Mouse (Mus musculus): Measurements from ENCODE around the gene Uggt2. TPM values are rescaled to one million over a fixed set of nuclear protein-coding genes. Genes with fewer than 3 reads are reported as not detected.
A peak's percentile ranks its signal among the peaks of the same experiment; 100 is the strongest.

Gene Uggt2
- polyA plus RNA-seq, 1 experiment: 1.6 TPM

DNA sequence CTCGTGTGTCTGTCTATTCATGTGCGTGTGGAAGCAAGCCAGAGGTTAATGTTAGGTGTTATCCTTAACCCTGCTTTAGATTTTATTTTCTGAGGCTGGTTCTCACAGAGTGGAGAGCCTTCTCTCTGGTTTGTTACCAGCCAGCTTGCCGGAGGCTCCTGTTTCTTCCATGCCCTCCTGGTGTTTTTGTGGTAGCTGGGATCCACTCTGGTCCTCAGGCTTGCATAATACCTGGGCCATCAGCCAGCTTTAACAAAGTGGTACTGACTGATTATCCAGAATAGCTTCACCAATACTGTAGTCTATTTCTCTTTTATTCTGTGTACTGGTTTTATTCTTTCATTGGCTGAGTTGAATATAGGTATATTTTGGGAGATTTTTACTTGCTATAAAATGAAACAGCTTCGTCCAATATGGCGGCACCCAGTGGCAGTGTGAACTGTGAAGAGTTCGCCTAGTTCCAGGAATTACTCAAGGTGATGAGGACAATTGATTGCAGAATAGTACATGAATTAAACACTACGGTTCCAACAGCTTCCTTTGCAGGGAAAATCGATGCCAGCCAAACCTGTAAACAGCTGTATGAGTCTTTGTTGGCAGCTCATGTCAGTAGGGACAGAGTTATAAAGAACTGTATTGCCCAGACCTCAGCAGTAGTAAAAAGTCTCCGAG lies 147.2 kb downstream of the Uggt2 start:
- 86% methylated on average over 9 of the region's 9 CpGs for WGBS
- Histone ChIP-seq H3K4me1 (ENCODE audit: control insufficient read depth, insufficient read depth, low read length) (peaks cover 2% of the 10 kb centered on the region), H3K27ac (ENCODE audit: control insufficient read depth, insufficient read depth, low read depth, low read length, poor library complexity) (no peak overlapping the region), H3K4me3 (replicated peaks; ENCODE audit: control insufficient read depth, low read depth, low read length) (no peak overlapping the region)
- TF ChIP-seq CTCF (IDR thresholded peaks at IDR 0.05; ENCODE audit: control insufficient read depth, insufficient read depth, low read length) (no peak), POLR2A (IDR thresholded peaks at IDR 0.05; ENCODE audit: borderline replicate concordance, control insufficient read depth, low read depth, low read length) (no peak)

DNA sequence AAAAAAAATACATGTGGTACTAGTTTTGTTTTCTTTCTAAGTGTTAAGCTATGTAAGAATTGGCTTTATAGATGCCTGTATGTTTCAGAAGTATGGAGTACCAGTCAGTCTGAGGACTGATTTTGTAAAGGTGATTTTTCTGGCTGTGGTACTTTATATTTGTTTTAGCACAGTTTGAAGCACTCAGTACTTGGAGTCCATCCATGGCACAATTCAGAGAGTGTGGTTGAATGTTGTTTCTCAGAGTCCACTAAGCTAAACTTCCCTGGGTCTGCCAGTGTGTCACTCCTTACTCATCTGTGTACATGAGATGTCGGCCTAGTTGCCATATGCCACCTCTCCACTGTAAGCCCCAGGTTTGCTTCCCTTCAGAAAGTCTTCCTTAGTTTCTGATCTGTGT lies 150.4 kb downstream of the Uggt2 start:
- 71% methylated on average over 1 of the region's 1 CpGs for WGBS
- Histone ChIP-seq H3K27ac (ENCODE audit: control insufficient read depth, insufficient read depth, low read depth, low read length, poor library complexity) (no peak overlapping the region), H3K4me3 (replicated peaks; ENCODE audit: control insufficient read depth, low read depth, low read length) (no peak overlapping the region), H3K4me1 (ENCODE audit: control insufficient read depth, insufficient read depth, low read length) (peaks cover 2% of the 10 kb centered on the region)
- TF ChIP-seq CTCF (IDR thresholded peaks at IDR 0.05; ENCODE audit: control insufficient read depth, insufficient read depth, low read length): no peak
- no peak for TF ChIP-seq POLR2A (IDR thresholded peaks at IDR 0.05; ENCODE audit: borderline replicate concordance, control insufficient read depth, low read depth, low read length)

DNA sequence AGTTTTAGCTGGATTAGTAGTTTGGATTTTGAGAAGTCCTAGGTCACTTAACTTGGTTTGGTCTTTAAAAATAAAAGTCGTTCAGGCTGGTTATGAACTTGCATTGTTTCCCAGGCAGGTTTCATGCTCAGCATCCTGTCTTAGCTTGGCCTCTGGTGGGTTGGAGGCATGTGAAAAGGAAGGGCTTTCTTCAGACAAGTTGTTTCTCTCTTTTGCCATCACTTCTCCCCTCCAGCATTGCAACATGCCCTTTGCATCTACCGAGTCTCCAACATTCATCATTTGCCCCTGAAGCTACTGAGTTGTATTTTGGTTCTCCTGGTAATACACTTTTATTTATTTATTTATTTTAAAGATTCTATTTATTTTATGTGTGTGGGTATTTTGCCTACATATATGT lies 154.5 kb downstream of the Uggt2 start:
- H3K4me1 ChIP-seq (ENCODE audit: control insufficient read depth, insufficient read depth, low read length): peaks cover 1% of the 10 kb centered on the region; the same call in 1 of the 2 replicates
- no peak overlapping the region for H3K27ac ChIP-seq (ENCODE audit: control insufficient read depth, insufficient read depth, low read depth, low read length, poor library complexity)
- H3K4me3 ChIP-seq (replicated peaks; ENCODE audit: control insufficient read depth, low read depth, low read length): no peak overlapping the region
- TF ChIP-seq CTCF (IDR thresholded peaks at IDR 0.05; ENCODE audit: control insufficient read depth, insufficient read depth, low read length): no peak
- TF ChIP-seq POLR2A (IDR thresholded peaks at IDR 0.05; ENCODE audit: borderline replicate concordance, control insufficient read depth, low read depth, low read length): no peak
- WGBS: 23% methylated on average over 2 of the region's 2 CpGs

DNA sequence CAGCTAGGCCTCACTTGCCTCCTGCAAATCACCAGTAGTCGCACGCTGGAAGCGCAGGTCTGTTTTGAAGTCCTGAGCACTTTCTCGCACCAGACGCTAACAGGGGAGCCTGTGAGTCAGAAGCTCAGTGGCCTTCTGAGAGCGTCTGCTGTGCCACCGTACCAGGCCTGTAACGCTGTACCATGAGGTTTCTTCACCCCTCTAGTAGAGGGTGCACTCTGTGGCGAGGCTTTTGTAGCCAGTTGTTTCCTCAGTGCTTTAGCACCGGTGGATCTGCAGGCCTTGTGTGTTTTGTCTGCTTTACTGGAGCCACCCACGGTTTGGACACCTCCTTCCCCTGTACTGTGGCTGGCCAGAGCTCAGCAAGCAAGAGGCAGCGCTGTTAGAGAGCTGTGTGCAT lies 157.2 kb downstream of the Uggt2 start:
- no peak overlapping the region for H3K27ac ChIP-seq (ENCODE audit: control insufficient read depth, insufficient read depth, low read depth, low read length, poor library complexity)
- H3K4me1 ChIP-seq (ENCODE audit: control insufficient read depth, insufficient read depth, low read length): peaks cover 1% of the 10 kb centered on the region; the same call in 1 of the 2 replicates
- WGBS: 60% methylated on average over 12 of the region's 12 CpGs
- TF ChIP-seq POLR2A (IDR thresholded peaks at IDR 0.05; ENCODE audit: borderline replicate concordance, control insufficient read depth, low read depth, low read length): no peak
- no peak for TF ChIP-seq CTCF (IDR thresholded peaks at IDR 0.05; ENCODE audit: control insufficient read depth, insufficient read depth, low read length)
- H3K4me3 ChIP-seq (replicated peaks; ENCODE audit: control insufficient read depth, low read depth, low read length): no peak overlapping the region

DNA sequence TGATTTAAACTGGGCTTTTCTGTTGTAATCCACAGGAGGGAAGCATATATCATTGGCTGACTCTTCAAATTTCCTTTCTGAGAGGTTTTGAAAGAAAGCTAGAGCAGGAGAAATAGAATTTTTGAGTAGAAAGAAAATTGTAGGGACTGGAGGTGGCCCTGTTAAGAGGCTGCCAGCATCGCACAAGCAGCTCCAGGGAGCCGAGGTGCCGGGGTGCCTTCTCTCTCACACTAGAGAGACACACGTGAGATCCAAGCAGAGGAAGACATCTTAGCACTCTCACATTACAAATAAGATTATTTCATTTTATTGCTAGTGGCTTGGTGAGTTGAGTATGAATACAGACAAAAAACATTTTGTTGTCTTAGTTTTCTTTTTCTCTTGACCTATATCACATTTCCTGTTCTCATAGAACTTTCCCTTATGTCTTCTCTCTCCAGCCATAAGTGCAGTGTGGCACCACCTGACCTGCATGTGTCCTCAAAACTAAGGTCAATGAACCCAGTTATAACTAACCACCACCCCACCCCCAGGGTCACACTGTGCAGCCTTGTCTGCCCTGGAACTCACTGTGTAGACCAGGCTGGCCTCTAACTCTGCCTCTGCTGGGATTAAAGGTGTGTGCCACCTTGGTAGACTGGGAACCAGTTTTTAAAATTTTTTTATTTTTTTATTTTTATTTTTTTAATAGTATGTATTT lies 158.3 kb downstream of the Uggt2 start:
- Histone ChIP-seq H3K27ac (ENCODE audit: control insufficient read depth, insufficient read depth, low read depth, low read length, poor library complexity) (no peak overlapping the region), H3K4me3 (replicated peaks; ENCODE audit: control insufficient read depth, low read depth, low read length) (no peak overlapping the region), H3K4me1 (ENCODE audit: control insufficient read depth, insufficient read depth, low read length) (peaks cover 1% of the 10 kb centered on the region; the same call in 1 of the 2 replicates)
- 69% methylated on average over 4 of the region's 4 CpGs for WGBS
- no peak for TF ChIP-seq CTCF (IDR thresholded peaks at IDR 0.05; ENCODE audit: control insufficient read depth, insufficient read depth, low read length)
- no peak for TF ChIP-seq POLR2A (IDR thresholded peaks at IDR 0.05; ENCODE audit: borderline replicate concordance, control insufficient read depth, low read depth, low read length)

DNA sequence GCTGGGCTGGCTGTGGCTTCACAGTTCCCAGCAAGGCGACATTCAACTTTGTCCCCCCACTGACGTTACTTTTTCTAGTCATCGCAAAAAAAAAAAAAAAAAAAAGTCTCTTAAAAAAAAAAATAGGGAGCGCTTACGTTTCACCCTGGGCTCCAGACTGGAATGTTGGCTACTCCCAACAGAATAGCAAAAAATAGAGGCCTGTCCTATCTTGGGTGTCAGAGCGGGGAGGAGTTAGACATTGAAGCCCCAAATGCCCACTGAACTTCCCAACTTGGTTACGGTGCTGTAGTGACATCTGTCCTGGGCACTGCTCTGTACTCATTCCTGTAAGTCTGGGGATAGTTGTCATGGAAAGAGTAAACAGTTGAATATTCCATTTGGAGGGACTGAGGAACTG lies 160.7 kb downstream of the Uggt2 start:
- peaks cover 1% of the 10 kb centered on the region; the same call in 1 of the 2 replicates for H3K4me1 ChIP-seq (ENCODE audit: control insufficient read depth, insufficient read depth, low read length)
- WGBS: 2% methylated on average over 7 of the region's 7 CpGs

DNA sequence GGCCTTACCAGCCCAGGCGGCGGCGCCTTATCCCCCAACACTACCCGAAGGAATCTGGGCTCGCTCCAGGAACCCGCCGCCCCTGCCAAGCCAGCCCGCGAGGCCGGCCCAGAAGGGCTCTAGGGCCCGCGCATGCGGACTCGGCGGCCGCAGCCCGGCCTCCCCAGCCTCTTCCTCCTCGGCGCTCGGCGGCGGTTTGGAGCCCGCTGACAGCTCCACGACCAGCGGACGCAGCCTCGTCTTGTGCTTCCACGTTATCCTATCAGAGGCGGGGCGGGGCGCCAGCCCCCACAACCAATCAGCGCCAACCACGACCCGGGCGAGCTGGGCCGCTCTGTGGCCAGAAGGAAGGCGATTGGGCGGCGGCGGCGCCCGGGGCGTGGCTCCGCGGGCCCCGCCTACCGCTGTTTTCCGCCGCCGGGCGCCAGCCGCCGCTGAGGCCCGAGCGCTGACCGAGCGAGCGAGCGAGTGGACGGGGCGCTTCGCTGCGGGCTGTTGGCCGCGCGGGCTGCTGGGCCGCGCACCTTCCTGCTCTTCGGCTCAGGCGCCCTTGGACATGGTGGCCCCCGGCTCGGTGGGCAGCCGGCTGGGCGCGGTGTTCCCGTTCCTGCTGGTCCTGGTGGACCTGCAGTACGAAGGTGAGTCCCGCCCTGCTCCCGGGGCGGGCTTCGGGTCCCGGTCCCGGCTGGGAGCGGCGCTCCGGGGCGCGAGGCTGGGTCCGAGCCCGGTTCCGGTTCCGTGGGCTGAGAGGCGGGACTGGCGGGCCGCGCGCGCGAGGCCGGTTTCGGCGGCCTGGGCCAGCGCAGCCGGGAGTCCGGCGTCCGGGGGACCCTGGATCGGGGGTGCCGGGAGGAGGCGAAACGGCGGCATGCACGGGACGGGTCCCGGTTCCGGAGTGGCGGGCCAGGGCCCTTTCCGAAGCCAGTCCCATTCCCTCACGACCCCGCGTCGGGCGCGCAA lies 161.4 kb downstream of the Uggt2 start, which contains the start of gene Dnajc3:
Gene Dnajc3, plus strand, starts transcription at position 444 of the 960 bp plus-strand sequence.
- peak; percentile 76 for TF ChIP-seq POLR2A (IDR thresholded peaks at IDR 0.05; ENCODE audit: borderline replicate concordance, control insufficient read depth, low read depth, low read length)
- no peak for TF ChIP-seq CTCF (IDR thresholded peaks at IDR 0.05; ENCODE audit: control insufficient read depth, insufficient read depth, low read length)
- peak within 1 kb of the TSS; percentile 98 for H3K27ac ChIP-seq (ENCODE audit: control insufficient read depth, insufficient read depth, low read depth, low read length, poor library complexity)
- H3K4me3 ChIP-seq (replicated peaks; ENCODE audit: control insufficient read depth, low read depth, low read length): peak within 1 kb of the TSS; percentile 87
- under 1% methylated on average over 123 of the region's 124 CpGs for WGBS
- peaks cover 3% of the 10 kb centered on the region for H3K4me1 ChIP-seq (ENCODE audit: control insufficient read depth, insufficient read depth, low read length)

More for the DNA sequence above, 160.7 kb downstream of the Uggt2 start:
- Histone ChIP-seq H3K27ac (ENCODE audit: control insufficient read depth, insufficient read depth, low read depth, low read length, poor library complexity) (peak overlapping the region; percentile 98), H3K4me3 (replicated peaks; ENCODE audit: control insufficient read depth, low read depth, low read length) (peak overlapping the region; percentile 87)
- TF ChIP-seq CTCF (IDR thresholded peaks at IDR 0.05; ENCODE audit: control insufficient read depth, insufficient read depth, low read length): no peak
- no peak for TF ChIP-seq POLR2A (IDR thresholded peaks at IDR 0.05; ENCODE audit: borderline replicate concordance, control insufficient read depth, low read depth, low read length)
